Mouse (Mus musculus) neural tube, embryonic 10.5 days (tissue): Measurements from ENCODE around the gene Emc6.

Experiments
- DNase-seq: peaks from one replicate; pipeline ENCODE4 v3.0.0-alpha.2; 2017; ENCODE audit warnings: low spot score; ENCODE audit errors: extremely low spot score

Emc6 gene

GRCm38 (mm10) chr11:73126495-73126894 is 50.3 kb downstream of the Emc6 start:
- DNase-seq: no peak
